Mouse (Mus musculus) kidney, embryonic 16.5 days (tissue): ENCODE measurements around the gene Itprid1. TPM values are rescaled to one million over a fixed set of nuclear protein-coding genes. Genes with fewer than 3 reads are reported as not detected.
A peak's percentile ranks its signal among the peaks of the same experiment; 100 is the strongest.

ENCODE experiments used
- ATAC-seq: fragments of 200-750 bp; cut with Nextera tagmentation; 2 replicates; pipeline ENCODE4 v1.8.0; 2017; ENCODE audit warnings: moderate TSS enrichment; ENCODE audit not compliant: low FRiP score, low TSS enrichment
- H3K27ac ChIP-seq: fragments of 300-500 bp; sonication (generic); 2 replicates; pipeline ENCODE4 v1.5.1; 2014; ENCODE audit warnings: low read length
- H3K27me3 ChIP-seq: fragments of 300-500 bp; sonication (generic); 2 replicates; pipeline ENCODE4 v1.6.1; 2014; ENCODE audit warnings: low read length, control low read depth, mixed read lengths; ENCODE audit not compliant: insufficient read depth
- H3K36me3 ChIP-seq: fragments of 300-500 bp; sonication (generic); 2 replicates; pipeline ENCODE4 v1.6.1; 2014; ENCODE audit warnings: low read length, control low read depth, mixed read lengths; ENCODE audit not compliant: insufficient read depth
- H3K4me1 ChIP-seq: fragments of 300-500 bp; sonication (generic); 2 replicates; pipeline ENCODE4 v1.6.1; 2014; ENCODE audit warnings: low read length, control low read depth, mixed read lengths; ENCODE audit not compliant: insufficient read depth
- H3K4me2 ChIP-seq: fragments of 300-500 bp; sonication (generic); replicated peaks from 2 replicates; pipeline ENCODE4 v1.6.1; 2014; ENCODE audit warnings: low read depth, low read length
- H3K4me3 ChIP-seq: fragments of 300-500 bp; sonication (generic); 2 replicates; pipeline ENCODE4 v1.5.1; 2014; ENCODE audit warnings: mild to moderate bottlenecking, low read length
- H3K9ac ChIP-seq: fragments of 300-500 bp; sonication (generic); replicated peaks from 2 replicates; pipeline ENCODE4 v1.6.1; 2014; ENCODE audit warnings: low read length
- H3K9me3 ChIP-seq: fragments of 300-500 bp; sonication (generic); 2 replicates; pipeline ENCODE4 v1.6.1; 2016; ENCODE audit warnings: low read length, control low read depth
- WGBS: fragments of 180-500 bp; shearing (Covaris S2); extraction: QIAGEN DNeasy Blood & Tissue Kit; methylation state at CpG from one replicate; pipeline ENCODE4 v1.1.7; 2014; 5-methylcytosine and 5-hydroxymethylcytosine counted together
- polyA plus RNA-seq: library from polyadenylated mRNA; unstranded; fragments of >200 nt; fragmentation: Nextera tagmentation; extraction: Ambion mirVana; gene quantifications from 2 replicates; pipeline ENCODE4 v1.2.1, GENCODE M21; 2015

Gene Itprid1
- polyA plus RNA-seq, 1 experiment from 2014 or later, result 0.12 TPM

GRCm38 (mm10) chr6:55950345-55951110 lies 113.8 kb downstream of the Itprid1 start:
- ATAC-seq, result peak; percentile 79
- WGBS, result 71% methylated on average over 8 of the region's 8 CpGs
- H3K9ac ChIP-seq, result no peak overlapping the region
- no peak overlapping the region for H3K4me2 ChIP-seq
- no peak overlapping the region for H3K27ac ChIP-seq
- H3K27me3 ChIP-seq, result no peaks in the 10 kb centered on the region
- no peaks in the 10 kb centered on the region for H3K9me3 ChIP-seq
- H3K36me3 ChIP-seq, result no peaks in the 10 kb centered on the region
- no peak overlapping the region for H3K4me3 ChIP-seq
- no peaks in the 10 kb centered on the region for H3K4me1 ChIP-seq

- Histone ChIP-seq H3K27me3 (no peaks in the 10 kb centered on the region), H3K9me3 (no peaks in the 10 kb centered on the region), H3K9ac (no peak overlapping the region), H3K27ac (no peak overlapping the region), H3K4me2 (no peak overlapping the region), H3K4me3 (no peak overlapping the region), H3K36me3 (no peaks in the 10 kb centered on the region), H3K4me1 (no peaks in the 10 kb centered on the region)
- ATAC-seq, result no peak
These were observed 136.3 kb downstream of the Itprid1 start for GRCm38 (mm10) chr6:55972998-55973397.

- Histone ChIP-seq H3K27ac (no peak overlapping the region), H3K4me3 (no peak overlapping the region), H3K4me1 (no peaks in the 10 kb centered on the region), H3K9me3 (no peaks in the 10 kb centered on the region), H3K27me3 (no peaks in the 10 kb centered on the region), H3K4me2 (no peak overlapping the region), H3K9ac (no peak overlapping the region), H3K36me3 (no peaks in the 10 kb centered on the region)
- WGBS, result 77% methylated on average over 2 of the region's 2 CpGs
- ATAC-seq, result no peak
These were observed 143.1 kb downstream of the Itprid1 start for GRCm38 (mm10) chr6:55979766-55980165.

GRCm38 (mm10) chr6:56008711-56009110 lies 172.0 kb downstream of the Itprid1 start:
- 79% methylated on average over 4 of the region's 4 CpGs for WGBS
- H3K27ac ChIP-seq, result no peak overlapping the region
- no peak overlapping the region for H3K9ac ChIP-seq
- no peaks in the 10 kb centered on the region for H3K4me1 ChIP-seq
- H3K4me3 ChIP-seq, result no peak overlapping the region
- no peaks in the 10 kb centered on the region for H3K9me3 ChIP-seq
- no peak overlapping the region for H3K4me2 ChIP-seq
- H3K36me3 ChIP-seq, result no peaks in the 10 kb centered on the region
- no peaks in the 10 kb centered on the region for H3K27me3 ChIP-seq
- ATAC-seq, result no peak

- Histone ChIP-seq H3K4me3 (no peak overlapping the region), H3K36me3 (no peaks in the 10 kb centered on the region), H3K4me2 (no peak overlapping the region), H3K9ac (no peak overlapping the region), H3K27me3 (no peaks in the 10 kb centered on the region), H3K4me1 (no peaks in the 10 kb centered on the region), H3K9me3 (no peaks in the 10 kb centered on the region), H3K27ac (no peak overlapping the region)
- ATAC-seq, result no peak
- WGBS, result 60% methylated on average over 5 of the region's 5 CpGs
These were observed 175.7 kb downstream of the Itprid1 start for GRCm38 (mm10) chr6:56012384-56012783.

- Histone ChIP-seq H3K4me1 (no peaks in the 10 kb centered on the region), H3K9ac (no peak within 1 kb of the TSS), H3K4me3 (no peak within 1 kb of the TSS), H3K36me3 (no peaks in the 10 kb centered on the region), H3K4me2 (no peak within 1 kb of the TSS), H3K27ac (no peak within 1 kb of the TSS), H3K27me3 (no peaks in the 10 kb centered on the region), H3K9me3 (no peaks in the 10 kb centered on the region)
- ATAC-seq, result no peak
- 71% methylated on average over 16 of the region's 16 CpGs for WGBS
These were observed 180.7 kb downstream of the Itprid1 start, which contains the start of gene Ppp1r17 for GRCm38 (mm10) chr6:56017291-56017994. Gene Ppp1r17 (plus strand): TSS chr6:56017497.

GRCm38 (mm10) chr6:56019632-56020031 lies 182.9 kb downstream of the Itprid1 start:
- Histone ChIP-seq H3K27me3 (no peaks in the 10 kb centered on the region), H3K27ac (no peak overlapping the region), H3K9ac (no peak overlapping the region), H3K4me3 (no peak overlapping the region), H3K9me3 (no peaks in the 10 kb centered on the region), H3K36me3 (no peaks in the 10 kb centered on the region), H3K4me1 (no peaks in the 10 kb centered on the region), H3K4me2 (no peak overlapping the region)
- no peak for ATAC-seq
- 66% methylated on average over 2 of the region's 2 CpGs for WGBS

- H3K9ac ChIP-seq, result no peak overlapping the region
- H3K4me2 ChIP-seq, result no peak overlapping the region
- H3K27ac ChIP-seq, result no peak overlapping the region
- no peaks in the 10 kb centered on the region for H3K27me3 ChIP-seq
- no peaks in the 10 kb centered on the region for H3K4me1 ChIP-seq
- 63% methylated on average over 2 of the region's 2 CpGs for WGBS
- H3K9me3 ChIP-seq, result no peaks in the 10 kb centered on the region
- H3K36me3 ChIP-seq, result no peaks in the 10 kb centered on the region
- ATAC-seq, result no peak
- no peak overlapping the region for H3K4me3 ChIP-seq
These were observed 188.8 kb downstream of the Itprid1 start for GRCm38 (mm10) chr6:56025533-56025932.

- no peak for ATAC-seq
- H3K36me3 ChIP-seq, result no peaks in the 10 kb centered on the region
- H3K4me2 ChIP-seq, result no peak overlapping the region
- WGBS, result 80% methylated on average over 6 of the region's 6 CpGs
- no peaks in the 10 kb centered on the region for H3K9me3 ChIP-seq
- H3K27ac ChIP-seq, result no peak overlapping the region
- no peak overlapping the region for H3K4me3 ChIP-seq
- H3K4me1 ChIP-seq, result no peaks in the 10 kb centered on the region
- no peaks in the 10 kb centered on the region for H3K27me3 ChIP-seq
- H3K9ac ChIP-seq, result no peak overlapping the region
These were observed 190.6 kb downstream of the Itprid1 start for GRCm38 (mm10) chr6:56027318-56027717.

GRCm38 (mm10) chr6:56027966-56028365 lies 191.3 kb downstream of the Itprid1 start:
- no peaks in the 10 kb centered on the region for H3K36me3 ChIP-seq
- ATAC-seq, result no peak
- H3K27ac ChIP-seq, result no peak overlapping the region
- no peaks in the 10 kb centered on the region for H3K9me3 ChIP-seq
- no peaks in the 10 kb centered on the region for H3K27me3 ChIP-seq
- H3K4me3 ChIP-seq, result no peak overlapping the region
- no peaks in the 10 kb centered on the region for H3K4me1 ChIP-seq
- no peak overlapping the region for H3K4me2 ChIP-seq
- 87% methylated on average over 5 of the region's 5 CpGs for WGBS
- H3K9ac ChIP-seq, result no peak overlapping the region
